Mouse (Mus musculus): ENCODE measurements around the gene Xlr5b.
"Not testable (repeated sequence)": the region's sequence is repeated elsewhere in the genome, so short reads cannot be mapped to it uniquely, and the experiment has no call there.

DNA sequence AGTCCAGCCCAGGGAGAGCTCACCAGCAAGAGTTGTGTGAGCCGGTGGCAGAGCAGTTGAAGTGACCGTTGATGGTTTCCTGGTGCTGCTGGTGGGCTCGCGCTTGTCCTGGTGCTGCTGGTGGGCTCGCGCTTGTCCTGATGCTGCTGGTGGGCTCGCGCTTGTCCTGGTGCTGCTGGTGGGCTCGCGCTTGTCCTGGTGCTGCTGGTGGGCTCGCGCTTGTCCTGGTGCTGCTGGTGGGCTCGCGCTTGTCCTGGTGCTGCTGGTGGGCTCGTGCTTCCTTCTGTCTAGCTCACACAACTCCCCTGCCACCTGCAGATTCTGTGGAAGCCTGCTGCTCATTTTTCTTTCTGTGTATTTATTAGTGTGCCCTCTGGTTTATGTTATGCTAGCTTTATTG lies 28.3 kb downstream of the Xlr5b start, which contains the start of gene Spin2d:
- TF ChIP-seq GATA1, TAL1 (IDR thresholded peaks at IDR 0.05; ENCODE audit: low read length): not testable (repeated sequence)

All from erythroblast, embryonic 14.5 days (primary cell).